Mouse (Mus musculus): Measurements from ENCODE around the gene Riok1. TPM values are rescaled to one million over a fixed set of nuclear protein-coding genes. Genes with fewer than 3 reads are reported as not detected.

The Riok1 gene
- total RNA-seq, 1 experiment from 2014 or later, result 187 TPM

GRCm38 (mm10) chr13:38109081-38109480 is 72.3 kb downstream of the Riok1 start:
- no peak for ATAC-seq (replicated peaks; ENCODE audit: insufficient number of reproducible peaks, low FRiP score, low TSS enrichment, poor library complexity, severe bottlenecking)

Other genes with a start within 250 kb of the Riok1 start
- gene Ssr1, start 42.8 kb upstream of the Riok1 start, total RNA-seq (2017), result 66.0 to 74.1 TPM (median 72.0 TPM) in 3 replicates
- gene Cage1, start 74 bp downstream of the Riok1 start, total RNA-seq (2017), result 0.85 to 1.9 TPM (median 1.0 TPM) in 3 replicates
- gene Dsp, start 114.3 kb downstream of the Riok1 start, total RNA-seq (2017), result 0.29 to 0.39 TPM in 2 of 3 replicates, not detected in the other
- 123 to 199 TPM (median 194 TPM) in 3 replicates for gene Snrnp48, start 167.9 kb downstream of the Riok1 start, total RNA-seq (2017)